Mouse (Mus musculus) brain, embryonic 14.5 days (tissue): ENCODE measurements at regions not wholly inside any gene's neighbourhood (a gene's known extent, or its start where the extent isn't known, plus 50 kb on each side); places are given as distances from the start of the nearest gene placed in this dataset.

Experiments
- CTCF ChIP-seq: fragments of 200-500 bp; IDR thresholded peaks from 2 replicates; pipeline ENCODE4 v1.5.1; 2012; ENCODE audit warnings: inconsistent platforms, mild to moderate bottlenecking, moderate library complexity, borderline replicate concordance; ENCODE audit not compliant: insufficient read depth, insufficient read length; ENCODE audit errors: extremely low read depth
- POLR2A ChIP-seq: fragments of 200-500 bp; IDR thresholded peaks from 2 replicates; pipeline ENCODE4 v1.6.1; 2012; ENCODE audit warnings: mild to moderate bottlenecking, inconsistent platforms, borderline replicate concordance; ENCODE audit not compliant: poor library complexity, insufficient read depth, insufficient read length, severe bottlenecking; ENCODE audit errors: extremely low read depth

DNA sequence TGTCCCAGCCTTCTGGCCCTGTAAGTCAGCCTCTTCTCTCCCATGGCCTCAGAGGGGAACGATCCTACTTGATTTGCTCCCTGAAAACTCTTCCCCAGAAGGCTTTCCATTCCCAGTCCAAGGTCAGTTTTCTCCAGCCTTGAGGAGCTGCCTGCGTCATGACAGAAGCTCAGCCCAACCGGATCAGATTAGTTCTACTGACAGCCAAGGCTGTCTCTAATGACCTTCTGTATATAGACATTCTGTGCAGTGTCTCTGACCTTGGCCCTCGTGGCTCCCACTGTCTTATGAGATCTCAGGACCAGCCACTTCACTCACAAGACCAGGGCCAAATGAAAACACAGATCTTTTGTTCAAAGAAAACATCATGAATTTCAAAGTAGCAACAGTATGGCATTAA, 166.6 kb upstream of the Cited2 start:
- TF ChIP-seq POLR2A (no peak), CTCF (no peak)
